Mouse (Mus musculus) neural tube, embryonic 12.5 days (tissue): ENCODE measurements at regions not wholly inside any gene's neighbourhood (a gene's known extent, or its start where the extent isn't known, plus 50 kb on each side); places are given as distances from the start of the nearest gene placed in this dataset.

ENCODE experiments used
- ATAC-seq: fragments of 200-750 bp; cut with Nextera tagmentation; 2 replicates; pipeline ENCODE4 v1.8.0; 2017; ENCODE audit warnings: low read depth, mild to moderate bottlenecking, moderate TSS enrichment, moderate library complexity; ENCODE audit not compliant: low FRiP score
- H3K27ac ChIP-seq: fragments of 300-500 bp; sonication (generic); 2 replicates; pipeline ENCODE4 v1.5.1; 2016
- H3K27me3 ChIP-seq: fragments of 300-500 bp; sonication (generic); replicated peaks from 2 replicates; pipeline ENCODE4 v1.6.1; 2016; ENCODE audit warnings: mild to moderate bottlenecking
- H3K36me3 ChIP-seq: fragments of 300-500 bp; sonication (generic); 2 replicates; pipeline ENCODE4 v1.6.1; 2016; ENCODE audit warnings: mild to moderate bottlenecking
- H3K4me1 ChIP-seq: fragments of 300-500 bp; sonication (generic); 2 replicates; pipeline ENCODE4 v1.6.1; 2016
- H3K4me2 ChIP-seq: fragments of 300-500 bp; sonication (generic); replicated peaks from 2 replicates; pipeline ENCODE4 v1.6.1; 2016; ENCODE audit warnings: mild to moderate bottlenecking
- H3K4me3 ChIP-seq: fragments of 300-500 bp; sonication (generic); 2 replicates; pipeline ENCODE4 v1.5.1; 2016
- H3K9ac ChIP-seq: fragments of 300-500 bp; sonication (generic); 2 replicates; pipeline ENCODE4 v1.6.1; 2016; ENCODE audit warnings: mild to moderate bottlenecking
- H3K9me3 ChIP-seq: fragments of 300-500 bp; sonication (generic); 2 replicates; pipeline ENCODE4 v1.6.1; 2016; ENCODE audit warnings: mild to moderate bottlenecking
- WGBS: fragments of 180-500 bp; shearing (Covaris S2); methylation state at CpG from one replicate; pipeline ENCODE4 v1.1.7; 2016; 5-methylcytosine and 5-hydroxymethylcytosine counted together

DNA sequence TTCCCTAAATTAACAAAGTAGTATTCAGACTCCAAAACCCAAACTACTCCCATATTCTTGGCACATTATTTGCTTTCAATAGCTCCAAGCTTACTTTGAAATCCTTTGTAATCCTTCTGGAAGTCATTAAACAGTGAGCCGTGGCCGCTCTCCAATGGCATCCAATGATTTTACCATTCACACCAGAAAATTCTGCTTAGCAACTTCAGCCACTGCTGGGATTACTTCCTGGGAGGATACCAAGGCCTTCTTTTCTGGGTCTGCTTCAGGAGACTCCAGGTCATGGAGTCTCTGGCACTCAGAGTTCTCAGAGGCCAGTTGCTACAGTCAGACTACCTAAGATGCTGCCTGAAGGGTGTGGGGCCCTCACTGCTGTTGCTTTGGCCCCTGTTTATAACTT is 147.7 kb upstream of the Akirin2 start:
- ATAC-seq: no peak
- Histone ChIP-seq H3K4me1 (no peaks in the 10 kb centered on the region), H3K9me3 (no peaks in the 10 kb centered on the region), H3K4me2 (no peak overlapping the region), H3K36me3 (no peaks in the 10 kb centered on the region), H3K4me3 (no peak overlapping the region), H3K27me3 (no peaks in the 10 kb centered on the region), H3K9ac (no peak overlapping the region), H3K27ac (no peak overlapping the region)
- 71% methylated on average over 2 of the region's 2 CpGs for WGBS

DNA sequence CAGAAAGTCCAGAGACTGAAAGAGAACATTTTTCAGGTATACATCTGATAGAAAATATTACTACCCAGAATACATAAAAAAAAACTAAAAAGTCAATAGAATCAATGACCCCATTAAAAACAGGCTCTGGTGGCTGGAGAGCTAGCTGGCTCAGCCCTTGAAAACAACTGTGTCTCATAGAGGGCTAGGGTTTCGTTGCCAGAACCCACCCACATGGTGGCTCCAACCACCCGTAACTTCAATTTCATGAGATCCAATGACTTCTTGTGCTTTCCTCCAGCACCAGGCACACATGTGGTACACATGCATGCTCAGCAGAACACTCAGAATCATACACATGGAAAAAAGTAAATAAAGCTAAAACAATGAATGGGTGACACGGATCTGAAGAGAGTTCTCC is 143.6 kb upstream of the Akirin2 start:
- no peaks in the 10 kb centered on the region for H3K36me3 ChIP-seq
- ATAC-seq: no peak
- no peak overlapping the region for H3K4me2 ChIP-seq
- H3K9me3 ChIP-seq: no peaks in the 10 kb centered on the region
- no peaks in the 10 kb centered on the region for H3K27me3 ChIP-seq
- no peaks in the 10 kb centered on the region for H3K4me1 ChIP-seq
- no peak overlapping the region for H3K27ac ChIP-seq
- no peak overlapping the region for H3K9ac ChIP-seq
- no peak overlapping the region for H3K4me3 ChIP-seq
- WGBS: 84% methylated on average over 3 of the region's 3 CpGs

DNA sequence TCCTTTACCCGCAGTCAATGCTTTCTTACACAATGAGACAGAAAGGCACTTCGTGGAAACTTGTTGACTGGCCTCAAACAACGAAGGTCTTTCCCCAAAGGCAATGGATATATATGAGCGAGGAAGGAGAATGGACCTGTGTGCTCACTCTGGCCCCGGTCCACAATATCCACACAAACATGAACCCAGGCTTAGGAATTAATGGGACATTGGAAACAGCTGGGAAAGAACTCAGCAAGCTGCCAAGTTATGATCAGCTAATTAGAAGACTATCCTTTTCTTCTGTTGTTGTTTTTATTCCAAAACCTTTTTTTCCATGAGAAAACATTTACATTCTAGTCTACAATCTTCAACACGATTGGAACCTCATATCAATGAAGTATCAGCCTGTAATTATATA is 129.8 kb upstream of the Akirin2 start:
- ATAC-seq: no peak
- Histone ChIP-seq H3K27me3 (no peaks in the 10 kb centered on the region), H3K9ac (no peak overlapping the region), H3K4me2 (no peak overlapping the region), H3K9me3 (no peaks in the 10 kb centered on the region), H3K27ac (no peak overlapping the region), H3K4me3 (no peak overlapping the region), H3K36me3 (no peaks in the 10 kb centered on the region), H3K4me1 (no peaks in the 10 kb centered on the region)
- 87% methylated on average over 6 of the region's 6 CpGs for WGBS

DNA sequence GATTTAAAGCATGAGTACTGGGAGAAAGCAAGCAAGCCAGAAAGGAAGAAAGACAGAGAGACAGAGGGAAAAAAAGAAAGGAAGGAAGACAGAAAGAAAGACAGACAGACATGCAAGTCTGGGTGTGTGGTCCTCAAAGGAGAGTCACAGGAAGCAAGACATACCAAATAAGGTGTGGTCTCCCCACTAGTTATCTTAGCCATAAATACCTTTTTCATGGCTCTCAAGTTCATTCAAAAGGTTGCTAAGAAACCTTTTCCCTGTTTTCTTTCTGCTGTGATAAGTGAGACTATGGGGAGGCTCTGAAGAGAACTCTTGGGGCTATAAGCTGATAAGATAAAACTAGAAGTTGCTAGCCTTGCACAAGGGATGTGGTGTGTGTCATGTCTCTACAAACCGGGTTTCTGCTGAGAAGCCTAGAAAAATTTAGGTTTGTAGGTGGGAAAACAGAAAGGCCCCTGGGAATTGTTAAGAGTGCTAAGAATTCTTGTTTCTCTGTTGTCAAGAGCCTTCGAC is 126.5 kb upstream of the Akirin2 start:
- no peak for ATAC-seq
- Histone ChIP-seq H3K4me3 (no peak overlapping the region), H3K9me3 (no peaks in the 10 kb centered on the region), H3K4me1 (no peaks in the 10 kb centered on the region), H3K4me2 (no peak overlapping the region), H3K27ac (no peak overlapping the region), H3K9ac (no peak overlapping the region), H3K36me3 (no peaks in the 10 kb centered on the region), H3K27me3 (no peaks in the 10 kb centered on the region)
- 85% methylated on average over 2 of the region's 2 CpGs for WGBS

DNA sequence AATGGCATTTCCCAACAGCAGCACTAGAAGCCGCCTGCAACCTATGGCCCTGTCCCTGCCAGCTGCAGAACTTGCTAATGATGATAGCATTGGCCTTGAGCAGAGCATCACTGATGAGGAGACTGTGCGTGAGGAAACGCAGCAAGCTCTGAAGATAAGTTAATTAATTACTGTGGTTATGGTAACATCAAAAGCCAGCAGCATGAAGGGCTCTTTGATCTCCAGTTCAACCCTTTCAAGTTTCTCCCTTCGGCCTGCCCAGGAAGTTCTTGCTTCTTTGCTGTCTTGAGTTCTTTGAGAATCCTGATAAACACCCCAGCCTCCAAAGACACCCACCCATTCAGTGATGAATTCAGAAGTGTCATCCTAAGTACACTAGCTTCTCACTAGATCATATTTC is 121.7 kb upstream of the Akirin2 start:
- Histone ChIP-seq H3K9ac (no peak overlapping the region), H3K4me2 (no peak overlapping the region), H3K4me1 (no peaks in the 10 kb centered on the region), H3K36me3 (no peaks in the 10 kb centered on the region), H3K4me3 (no peak overlapping the region), H3K27me3 (no peaks in the 10 kb centered on the region), H3K9me3 (no peaks in the 10 kb centered on the region), H3K27ac (no peak overlapping the region)
- WGBS: 51% methylated on average over 4 of the region's 4 CpGs
- ATAC-seq: no peak

DNA sequence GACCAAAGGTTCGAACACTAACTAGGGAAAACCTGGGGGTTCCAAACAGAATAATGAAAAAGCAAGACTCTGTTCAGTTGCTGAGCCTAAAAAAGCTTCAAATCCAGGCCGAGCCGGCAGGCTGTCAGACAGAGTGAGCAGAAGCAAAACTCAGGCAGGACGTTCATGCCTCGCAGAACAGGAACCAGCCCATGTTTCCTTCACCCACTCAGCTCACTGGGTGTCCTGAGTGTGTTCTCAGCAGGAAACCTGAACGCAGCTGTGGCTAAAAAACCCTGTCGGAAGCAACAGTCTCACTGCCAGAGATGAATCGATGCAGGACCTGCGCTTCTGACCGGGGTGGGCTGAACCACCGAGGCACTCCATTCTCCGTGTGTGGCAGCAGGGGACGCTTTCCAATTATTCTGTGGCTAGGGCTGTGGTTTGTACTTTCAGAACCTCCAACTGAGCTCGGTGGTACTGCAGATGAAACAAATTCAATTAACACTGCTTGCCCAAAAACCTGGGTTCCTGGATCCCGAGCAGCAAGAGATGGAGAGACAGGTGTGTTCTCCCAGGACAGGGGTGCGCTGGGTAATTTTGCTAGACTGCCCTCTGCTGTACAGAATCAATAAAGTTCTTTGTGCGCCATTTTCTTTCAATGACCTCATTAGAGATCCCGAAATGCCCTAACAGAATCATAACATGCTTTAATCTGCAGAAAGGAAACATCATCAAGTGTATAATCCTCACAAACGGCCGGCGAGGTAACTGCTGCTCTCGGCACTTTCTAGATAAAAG is 121.1 kb upstream of the Akirin2 start:
- WGBS: 83% methylated on average over 22 of the region's 22 CpGs
- H3K4me3 ChIP-seq: no peak overlapping the region

DNA sequence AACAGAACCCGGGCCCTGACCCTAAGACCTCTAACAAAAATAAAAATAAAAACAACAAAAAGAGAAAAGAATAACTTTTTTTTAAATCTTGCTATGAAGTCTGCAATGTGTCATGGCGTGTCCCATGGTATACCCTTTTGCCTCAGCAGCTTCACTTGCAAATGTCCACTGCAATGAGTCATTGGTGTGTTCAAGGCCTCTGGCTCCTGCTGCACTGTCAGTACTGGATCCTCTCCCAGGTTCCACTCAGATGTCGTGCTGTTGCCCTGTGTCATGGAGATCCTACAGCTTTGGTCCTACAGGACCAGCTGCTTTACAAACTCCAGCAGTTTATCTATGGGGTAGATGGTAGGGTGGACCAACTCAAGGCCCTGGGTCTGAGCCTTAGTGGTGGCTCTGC is 113.4 kb upstream of the Akirin2 start:
- H3K9ac ChIP-seq: no peak overlapping the region
- no peak overlapping the region for H3K4me2 ChIP-seq
- no peaks in the 10 kb centered on the region for H3K27me3 ChIP-seq
- H3K4me3 ChIP-seq: no peak overlapping the region
- H3K9me3 ChIP-seq: no peaks in the 10 kb centered on the region
- H3K27ac ChIP-seq: no peak overlapping the region
- 87% methylated on average over 3 of the region's 3 CpGs for WGBS
- H3K36me3 ChIP-seq: no peaks in the 10 kb centered on the region
- ATAC-seq: no peak
- no peaks in the 10 kb centered on the region for H3K4me1 ChIP-seq

More for the DNA sequence above, 121.1 kb upstream of the Akirin2 start:
- no peak for ATAC-seq
- no peaks in the 10 kb centered on the region for H3K9me3 ChIP-seq
- no peaks in the 10 kb centered on the region for H3K36me3 ChIP-seq
- no peaks in the 10 kb centered on the region for H3K4me1 ChIP-seq
- H3K9ac ChIP-seq: no peak overlapping the region
- H3K27me3 ChIP-seq: no peaks in the 10 kb centered on the region
- no peak overlapping the region for H3K27ac ChIP-seq
- H3K4me2 ChIP-seq: no peak overlapping the region

DNA sequence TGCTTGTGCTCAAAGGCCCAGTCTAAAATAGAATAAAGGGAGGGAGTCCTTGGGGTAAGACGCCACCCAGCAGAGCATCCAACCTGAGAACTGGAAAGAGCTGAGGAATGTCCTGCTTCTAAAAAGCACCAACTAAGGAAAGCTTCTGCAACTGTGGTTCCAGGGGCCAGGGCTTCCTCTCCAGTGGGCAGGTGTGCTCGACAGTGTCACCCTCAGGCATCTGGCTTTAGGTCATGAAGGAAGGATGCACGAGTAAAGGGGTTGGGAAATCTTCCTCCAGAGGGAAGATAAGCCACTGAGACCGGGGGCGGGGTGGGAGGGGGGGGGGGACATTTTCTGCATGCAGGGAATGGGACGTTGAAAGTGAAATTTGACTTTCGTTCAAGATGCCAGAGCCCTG is 101.2 kb upstream of the Akirin2 start:
- no peaks in the 10 kb centered on the region for H3K27me3 ChIP-seq
- WGBS: 84% methylated on average over 7 of the region's 7 CpGs

DNA sequence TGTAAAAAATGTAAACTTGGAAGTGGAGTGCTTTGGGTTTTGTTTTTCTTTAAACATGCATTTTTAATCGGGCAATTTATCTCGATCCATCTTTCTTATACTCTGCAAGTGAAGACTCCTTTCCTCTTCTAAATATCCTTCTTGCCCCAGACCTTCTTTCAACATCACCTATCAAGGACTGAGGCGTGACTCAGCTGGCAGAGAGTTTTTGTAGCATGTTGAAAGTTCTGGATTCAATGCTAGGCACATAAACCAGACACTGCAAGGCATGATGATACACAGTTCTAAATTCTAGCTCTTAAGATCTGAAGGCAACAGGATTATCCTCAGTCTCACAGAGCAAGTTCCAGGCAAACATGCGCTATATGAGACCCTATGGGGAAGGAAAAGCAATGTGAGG is 88.1 kb upstream of the Akirin2 start:
- no peak for ATAC-seq
- H3K27ac ChIP-seq: no peak overlapping the region
- no peak overlapping the region for H3K4me3 ChIP-seq
- H3K36me3 ChIP-seq: no peaks in the 10 kb centered on the region
- no peak overlapping the region for H3K4me2 ChIP-seq
- no peaks in the 10 kb centered on the region for H3K9me3 ChIP-seq
- 92% methylated on average over 4 of the region's 4 CpGs for WGBS
- no peak overlapping the region for H3K9ac ChIP-seq
- no peaks in the 10 kb centered on the region for H3K4me1 ChIP-seq
- no peaks in the 10 kb centered on the region for H3K27me3 ChIP-seq

More for the DNA sequence above, 101.2 kb upstream of the Akirin2 start:
- Histone ChIP-seq H3K4me1 (no peaks in the 10 kb centered on the region), H3K27ac (no peak overlapping the region), H3K36me3 (no peaks in the 10 kb centered on the region), H3K4me3 (no peak overlapping the region), H3K4me2 (no peak overlapping the region), H3K9me3 (no peaks in the 10 kb centered on the region), H3K9ac (no peak overlapping the region)
- ATAC-seq: no peak

DNA sequence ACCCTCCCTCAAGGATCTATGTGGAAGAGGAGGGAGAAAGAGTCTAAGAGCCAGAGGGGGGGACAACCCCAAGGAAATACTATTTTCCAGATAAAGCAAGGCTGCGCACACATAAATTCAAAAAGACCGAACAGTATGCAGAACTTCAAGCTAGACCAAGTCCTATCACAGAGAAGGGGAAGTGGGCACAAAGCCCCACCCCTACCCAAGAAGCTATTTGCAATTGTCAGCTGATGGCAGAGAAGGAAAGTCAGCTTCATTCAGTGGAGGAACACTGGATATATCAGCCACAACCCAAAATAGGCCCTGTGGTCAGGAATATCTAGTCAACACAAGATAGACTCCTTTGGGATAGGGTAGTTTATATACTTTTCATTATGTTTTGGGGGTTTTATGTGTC is 84.9 kb upstream of the Akirin2 start:
- H3K4me1 ChIP-seq: no peaks in the 10 kb centered on the region
- H3K27me3 ChIP-seq: no peaks in the 10 kb centered on the region
- H3K27ac ChIP-seq: no peak overlapping the region
- no peak overlapping the region for H3K4me2 ChIP-seq
- H3K9me3 ChIP-seq: no peaks in the 10 kb centered on the region
- H3K9ac ChIP-seq: no peak overlapping the region
- no peak for ATAC-seq
- 95% methylated on average over 2 of the region's 2 CpGs for WGBS
- no peaks in the 10 kb centered on the region for H3K36me3 ChIP-seq
- no peak overlapping the region for H3K4me3 ChIP-seq

DNA sequence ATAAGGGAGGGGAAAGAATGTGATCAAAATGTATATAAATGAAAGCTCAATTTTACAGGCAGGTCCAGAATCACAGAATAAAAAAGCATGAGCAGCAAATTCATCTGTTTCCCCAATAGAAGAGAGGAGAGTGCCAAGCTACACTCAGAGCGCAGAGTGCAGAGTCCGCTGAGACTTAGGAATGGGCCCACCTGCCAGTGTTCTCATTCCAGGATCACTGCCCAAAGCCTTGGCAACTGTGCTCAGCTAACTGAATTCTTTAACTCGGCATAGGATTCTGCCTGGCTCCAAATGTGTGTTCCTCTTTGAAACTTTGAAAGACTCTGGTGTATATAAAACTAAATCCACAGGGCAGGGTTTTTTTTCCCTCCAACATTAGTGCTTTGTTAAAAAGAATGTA is 84.4 kb upstream of the Akirin2 start:
- Histone ChIP-seq H3K4me1 (no peaks in the 10 kb centered on the region), H3K36me3 (no peaks in the 10 kb centered on the region), H3K4me2 (no peak overlapping the region), H3K27me3 (no peaks in the 10 kb centered on the region), H3K4me3 (no peak overlapping the region), H3K9me3 (no peaks in the 10 kb centered on the region), H3K27ac (no peak overlapping the region), H3K9ac (no peak overlapping the region)
- 88% methylated on average over 3 of the region's 3 CpGs for WGBS
- no peak for ATAC-seq

DNA sequence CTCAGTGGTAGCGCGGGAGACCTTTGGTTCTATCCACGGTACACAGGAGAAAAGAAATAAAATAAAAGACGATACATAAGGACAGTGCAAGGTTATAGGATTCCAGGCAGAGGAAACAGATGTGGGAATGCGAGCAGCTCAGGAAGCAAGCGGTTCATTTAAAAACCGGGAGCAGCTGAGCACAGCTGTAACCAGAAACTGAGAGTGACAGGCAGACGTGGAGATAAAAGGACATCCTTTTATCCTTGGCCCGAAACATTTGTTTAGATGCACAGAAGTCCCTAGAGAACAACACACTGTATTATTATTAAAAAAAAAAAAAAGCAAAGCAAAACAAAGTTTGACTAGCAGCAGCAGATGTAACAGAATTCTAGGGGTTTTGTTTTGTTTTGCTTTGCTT is 82.6 kb upstream of the Akirin2 start:
- Histone ChIP-seq H3K36me3 (no peaks in the 10 kb centered on the region), H3K27ac (no peak overlapping the region), H3K27me3 (no peaks in the 10 kb centered on the region), H3K4me3 (no peak overlapping the region), H3K9ac (no peak overlapping the region), H3K9me3 (no peaks in the 10 kb centered on the region), H3K4me2 (no peak overlapping the region), H3K4me1 (no peaks in the 10 kb centered on the region)
- WGBS: 67% methylated on average over 9 of the region's 9 CpGs
- ATAC-seq: no peak

DNA sequence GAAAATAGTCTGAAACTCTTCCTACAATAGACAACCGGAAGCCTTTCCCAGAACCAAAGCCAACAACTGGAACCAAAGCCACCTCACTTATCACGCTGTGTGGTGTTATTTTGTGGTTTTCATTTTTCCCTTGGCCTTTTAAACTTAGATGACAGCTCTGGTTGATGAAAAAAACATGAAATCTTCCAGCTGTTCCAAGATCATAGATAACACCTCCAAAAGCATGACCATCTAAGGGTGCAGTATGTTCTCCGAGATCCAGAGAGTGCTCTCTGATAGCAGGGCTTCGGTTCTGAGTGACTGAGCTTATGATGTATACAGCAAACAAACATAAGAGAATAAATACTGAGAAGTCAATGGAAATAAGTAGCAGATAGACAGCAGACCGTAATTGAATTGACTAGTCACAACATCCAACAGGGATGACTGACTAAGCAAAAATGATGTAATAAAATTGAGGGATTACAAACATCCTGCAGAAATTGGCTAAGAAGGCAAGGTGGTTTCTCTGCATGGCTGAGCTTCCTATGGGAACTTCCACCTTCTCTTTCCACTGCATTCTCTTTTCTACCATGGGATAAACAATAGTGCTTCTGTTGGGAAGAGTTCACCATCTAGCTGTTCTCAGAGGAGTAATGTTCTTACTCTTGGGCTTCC is 74.8 kb upstream of the Akirin2 start:
- H3K4me2 ChIP-seq: no peak overlapping the region
- H3K27ac ChIP-seq: no peak overlapping the region
- no peak overlapping the region for H3K4me3 ChIP-seq
- no peak overlapping the region for H3K9ac ChIP-seq
- H3K9me3 ChIP-seq: 0 out of 2 replicates have a peak, but pooled peaks cover 3% of the 10 kb centered on the region
- H3K4me1 ChIP-seq: no peaks in the 10 kb centered on the region
- no peaks in the 10 kb centered on the region for H3K27me3 ChIP-seq
- no peak for ATAC-seq
- no peaks in the 10 kb centered on the region for H3K36me3 ChIP-seq
- 91% methylated on average over 5 of the region's 5 CpGs for WGBS
